Mouse (Mus musculus): ENCODE results near the gene Mrnip. TPM values are rescaled to one million over a fixed set of nuclear protein-coding genes. Genes with fewer than 3 reads are reported as not detected.

The Mrnip gene
- polyA plus RNA-seq, 1 experiment, result 21.1 TPM

DNA sequence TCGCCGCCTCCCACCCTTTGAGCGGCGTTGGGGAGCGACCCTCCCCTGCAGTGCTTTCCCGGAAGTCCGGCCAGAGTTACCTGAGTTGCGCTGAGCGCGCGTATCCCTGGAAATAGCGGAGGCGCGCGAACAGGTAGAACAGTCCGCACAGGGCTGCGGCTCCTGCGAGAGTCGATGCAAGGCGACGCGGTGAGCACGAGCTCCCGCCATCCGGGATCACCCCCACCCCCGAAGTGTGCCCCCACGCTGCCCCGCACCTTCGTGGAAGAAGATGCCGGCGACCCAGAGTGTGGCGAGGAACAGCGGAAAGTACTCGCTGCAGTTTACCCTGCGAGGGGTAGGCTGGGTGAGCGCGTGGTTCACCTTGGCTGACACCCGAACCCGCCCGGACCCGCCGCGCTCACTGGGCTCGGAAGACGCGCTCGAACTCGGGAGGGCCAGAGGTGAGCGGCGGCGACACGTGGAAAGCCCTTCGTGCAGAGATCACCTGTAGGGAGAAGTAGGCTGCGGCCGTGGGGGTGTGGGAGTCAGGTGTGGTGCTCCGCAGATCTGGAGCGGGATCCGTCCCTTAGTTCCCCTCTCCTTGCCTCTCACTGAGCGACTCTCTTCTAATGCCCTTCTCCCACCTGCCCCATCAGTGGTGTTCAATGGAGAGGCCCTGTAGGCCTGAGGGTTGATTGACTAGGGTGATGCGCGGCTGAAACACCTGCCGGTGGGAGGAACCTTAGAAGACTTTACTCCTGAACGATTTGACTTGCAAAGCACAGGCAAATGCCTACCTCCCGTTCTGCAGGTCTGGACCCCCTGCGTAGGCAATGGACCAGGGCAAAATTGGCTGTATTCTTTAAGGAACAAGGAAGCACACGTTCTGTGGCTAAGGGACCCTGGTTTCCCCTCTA is 62.9 kb downstream of the Mrnip start:
- 6% methylated on average over 66 of the region's 66 CpGs for WGBS
- peak; percentile 47 for DNase-seq
- peaks cover 3% of the 10 kb centered on the region; the same call in 1 of the 2 replicates for H3K36me3 ChIP-seq (ENCODE audit: control insufficient read depth, insufficient read depth, low read length)
- no peak overlapping the region for H3K27ac ChIP-seq (ENCODE audit: insufficient read depth, low read depth, low read length)
- H3K4me3 ChIP-seq (ENCODE audit: insufficient read depth, low read depth, low read length), result peak overlapping the region; percentile 77
- no peak for TF ChIP-seq CTCF (conservative IDR thresholded peaks at IDR 0.05; ENCODE audit: insufficient read depth, insufficient read length, low read depth, low read length)
- TF ChIP-seq POLR2A (IDR thresholded peaks at IDR 0.05; ENCODE audit: low read depth, low read length), result no peak
- peaks cover 8% of the 10 kb centered on the region for H3K4me1 ChIP-seq (ENCODE audit: control insufficient read depth, insufficient read depth, low read length)
- no peaks in the 10 kb centered on the region for H3K27me3 ChIP-seq (replicated peaks; ENCODE audit: control insufficient read depth, insufficient read depth, low read length)

- peaks cover 3% of the 10 kb centered on the region; the same call in 1 of the 2 replicates for H3K36me3 ChIP-seq (ENCODE audit: control insufficient read depth, insufficient read depth, low read length)
- DNase-seq, result peak; percentile 55
- TF ChIP-seq POLR2A (IDR thresholded peaks at IDR 0.05; ENCODE audit: low read depth, low read length) (no peak), CTCF (conservative IDR thresholded peaks at IDR 0.05; ENCODE audit: insufficient read depth, insufficient read length, low read depth, low read length) (no peak)
- peak within 1 kb of the TSS; percentile 77 for H3K4me3 ChIP-seq (ENCODE audit: insufficient read depth, low read depth, low read length)
- H3K27me3 ChIP-seq (replicated peaks; ENCODE audit: control insufficient read depth, insufficient read depth, low read length), result no peaks in the 10 kb centered on the region
- H3K27ac ChIP-seq (ENCODE audit: insufficient read depth, low read depth, low read length), result no peak within 1 kb of the TSS
- H3K4me1 ChIP-seq (ENCODE audit: control insufficient read depth, insufficient read depth, low read length), result peaks cover 8% of the 10 kb centered on the region
- 73% methylated on average over 10 of the region's 10 CpGs for WGBS
Observed at GRCm38 (mm10) chr11:50238324-50238723, 64.1 kb downstream of the Mrnip start, which contains the start of gene Ltc4s. TSS of gene Ltc4s (minus strand) at chr11:50238616.

DNA sequence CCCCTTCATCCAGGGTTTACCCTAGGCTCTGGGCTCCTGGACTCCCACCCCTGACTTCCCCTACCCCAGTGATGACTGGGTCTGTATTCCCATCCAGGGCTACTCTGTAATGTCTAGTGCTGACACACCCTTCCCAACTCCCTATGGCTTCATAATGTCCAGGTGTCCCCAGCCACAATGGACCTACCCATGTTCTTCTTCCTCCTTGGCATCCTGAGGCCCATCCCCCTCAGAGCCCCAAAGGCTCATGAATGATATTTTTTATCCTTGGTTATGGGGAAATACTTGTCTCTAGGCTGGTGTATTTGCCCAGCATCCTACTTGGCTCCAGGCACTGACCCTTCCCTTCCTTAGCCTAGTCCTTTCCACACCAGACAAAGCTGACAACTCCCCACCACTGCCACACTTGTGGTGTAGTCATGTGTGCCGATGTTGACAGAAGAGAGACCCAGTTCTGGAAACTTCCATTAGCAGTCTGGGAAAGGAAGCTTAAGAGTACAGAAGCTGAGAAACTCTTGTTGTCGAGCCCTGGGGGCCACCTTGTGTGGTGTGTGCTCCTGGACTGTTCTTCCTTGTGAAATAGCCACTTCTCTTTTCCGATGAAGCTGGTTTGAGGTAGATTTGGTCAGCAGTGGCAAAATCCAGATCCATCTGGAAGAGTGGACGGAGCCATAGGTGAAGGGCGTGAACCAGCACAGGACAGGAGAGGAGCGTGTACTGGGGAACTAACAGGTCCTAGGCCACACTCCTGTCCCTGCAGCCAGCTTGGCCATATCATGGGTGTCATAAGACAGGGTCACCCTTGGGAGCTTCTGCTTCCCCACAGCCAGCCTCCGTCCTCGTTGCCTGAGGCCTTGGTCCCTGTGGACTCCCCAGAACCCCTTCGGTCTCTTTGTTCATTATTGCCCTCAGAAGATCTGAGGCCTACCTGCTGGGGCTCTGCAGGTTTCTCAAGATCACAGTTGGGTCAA is 64.9 kb downstream of the Mrnip start:
- H3K36me3 ChIP-seq (ENCODE audit: control insufficient read depth, insufficient read depth, low read length), result peaks cover 3% of the 10 kb centered on the region; the same call in 1 of the 2 replicates
- DNase-seq, result no peak
- no peak overlapping the region for H3K27ac ChIP-seq (ENCODE audit: insufficient read depth, low read depth, low read length)
- WGBS, result 88% methylated on average over 9 of the region's 9 CpGs
- no peak for TF ChIP-seq CTCF (conservative IDR thresholded peaks at IDR 0.05; ENCODE audit: insufficient read depth, insufficient read length, low read depth, low read length)
- TF ChIP-seq POLR2A (IDR thresholded peaks at IDR 0.05; ENCODE audit: low read depth, low read length), result no peak
- H3K27me3 ChIP-seq (replicated peaks; ENCODE audit: control insufficient read depth, insufficient read depth, low read length), result no peaks in the 10 kb centered on the region
- peaks cover 8% of the 10 kb centered on the region for H3K4me1 ChIP-seq (ENCODE audit: control insufficient read depth, insufficient read depth, low read length)
- H3K4me3 ChIP-seq (ENCODE audit: insufficient read depth, low read depth, low read length), result no peak overlapping the region

GRCm38 (mm10) chr11:50240235-50240911 is 66.1 kb downstream of the Mrnip start:
- DNase-seq, result peak; percentile 81
- peaks cover 8% of the 10 kb centered on the region for H3K4me1 ChIP-seq (ENCODE audit: control insufficient read depth, insufficient read depth, low read length)
- no peak overlapping the region for H3K27ac ChIP-seq (ENCODE audit: insufficient read depth, low read depth, low read length)
- TF ChIP-seq CTCF (conservative IDR thresholded peaks at IDR 0.05; ENCODE audit: insufficient read depth, insufficient read length, low read depth, low read length) (no peak), POLR2A (IDR thresholded peaks at IDR 0.05; ENCODE audit: low read depth, low read length) (no peak)
- no peak overlapping the region for H3K4me3 ChIP-seq (ENCODE audit: insufficient read depth, low read depth, low read length)
- WGBS, result 76% methylated on average over 7 of the region's 7 CpGs
- no peaks in the 10 kb centered on the region for H3K36me3 ChIP-seq (ENCODE audit: control insufficient read depth, insufficient read depth, low read length)
- no peaks in the 10 kb centered on the region for H3K27me3 ChIP-seq (replicated peaks; ENCODE audit: control insufficient read depth, insufficient read depth, low read length)

DNA sequence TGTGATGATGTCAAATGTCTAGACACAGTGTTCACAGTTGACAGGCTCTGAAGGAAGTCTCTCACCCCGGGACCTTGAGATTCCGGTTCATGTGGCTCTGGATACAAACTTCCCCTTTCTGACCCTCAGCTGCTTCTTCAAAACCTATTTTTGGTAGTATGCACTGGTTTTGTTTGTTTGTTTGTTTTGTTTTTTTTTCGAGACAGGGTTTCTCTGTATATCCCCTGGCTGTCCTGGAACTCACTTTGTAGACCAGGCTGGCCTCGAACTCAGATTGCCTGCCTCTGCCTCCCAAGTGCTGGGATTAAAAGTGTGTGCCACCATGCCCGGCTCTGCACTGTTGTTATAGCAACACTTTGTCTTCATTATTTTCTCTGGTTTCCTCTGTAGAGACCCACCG is 69.7 kb downstream of the Mrnip start:
- Histone ChIP-seq H3K4me1 (ENCODE audit: control insufficient read depth, insufficient read depth, low read length) (peaks cover 8% of the 10 kb centered on the region; the same call in 1 of the 2 replicates), H3K27me3 (replicated peaks; ENCODE audit: control insufficient read depth, insufficient read depth, low read length) (no peaks in the 10 kb centered on the region), H3K27ac (ENCODE audit: insufficient read depth, low read depth, low read length) (no peak overlapping the region), H3K36me3 (ENCODE audit: control insufficient read depth, insufficient read depth, low read length) (no peaks in the 10 kb centered on the region), H3K4me3 (ENCODE audit: insufficient read depth, low read depth, low read length) (no peak overlapping the region)
- no peak for DNase-seq
- no peak for TF ChIP-seq CTCF (conservative IDR thresholded peaks at IDR 0.05; ENCODE audit: insufficient read depth, insufficient read length, low read depth, low read length)
- no peak for TF ChIP-seq POLR2A (IDR thresholded peaks at IDR 0.05; ENCODE audit: low read depth, low read length)
- WGBS, result 68% methylated on average over 6 of the region's 6 CpGs

- Histone ChIP-seq H3K27me3 (replicated peaks; ENCODE audit: control insufficient read depth, insufficient read depth, low read length) (no peaks in the 10 kb centered on the region), H3K36me3 (ENCODE audit: control insufficient read depth, insufficient read depth, low read length) (no peaks in the 10 kb centered on the region), H3K27ac (ENCODE audit: insufficient read depth, low read depth, low read length) (no peak overlapping the region), H3K4me1 (ENCODE audit: control insufficient read depth, insufficient read depth, low read length) (peaks cover 5% of the 10 kb centered on the region; the same call in 1 of the 2 replicates), H3K4me3 (ENCODE audit: insufficient read depth, low read depth, low read length) (no peak overlapping the region)
- WGBS, result 71% methylated on average over 5 of the region's 5 CpGs
- TF ChIP-seq POLR2A (IDR thresholded peaks at IDR 0.05; ENCODE audit: low read depth, low read length) (no peak), CTCF (conservative IDR thresholded peaks at IDR 0.05; ENCODE audit: insufficient read depth, insufficient read length, low read depth, low read length) (no peak)
- peak; percentile 47 for DNase-seq
Observed at GRCm38 (mm10) chr11:50245269-50245668, 71.0 kb downstream of the Mrnip start.
